Mouse (Mus musculus) hindbrain, embryonic 11.5 days (tissue): ENCODE results near the gene Jmjd7. TPM values are rescaled to one million over a fixed set of nuclear protein-coding genes. Genes with fewer than 3 reads are reported as not detected.

Source experiments
- ATAC-seq: fragments of 200-750 bp; cut with Nextera tagmentation; 2 replicates; pipeline ENCODE4 v1.8.0; 2017; ENCODE audit warnings: mild to moderate bottlenecking, moderate TSS enrichment, moderate library complexity; ENCODE audit not compliant: low FRiP score
- DNase-seq: peaks from one replicate; pipeline ENCODE4 v3.0.0-alpha.2; 2015; ENCODE audit warnings: low spot score
- H3K27ac ChIP-seq: fragments of 300-500 bp; sonication (generic); 2 replicates; pipeline ENCODE4 v1.5.1; 2014; ENCODE audit warnings: mild to moderate bottlenecking, low read depth, low read length
- H3K27me3 ChIP-seq: fragments of 300-500 bp; sonication (generic); 2 replicates; pipeline ENCODE4 v1.6.1; 2014; ENCODE audit warnings: mild to moderate bottlenecking, low read length, moderate library complexity, mixed read lengths; ENCODE audit not compliant: control insufficient read depth, insufficient read depth
- H3K36me3 ChIP-seq: fragments of 300-500 bp; sonication (generic); 2 replicates; pipeline ENCODE4 v1.6.1; 2014; ENCODE audit warnings: mild to moderate bottlenecking, low read length, moderate library complexity, mixed read lengths; ENCODE audit not compliant: control insufficient read depth, insufficient read depth
- H3K4me1 ChIP-seq: fragments of 300-500 bp; sonication (generic); replicated peaks from 2 replicates; pipeline ENCODE4 v1.6.1; 2014; ENCODE audit warnings: low read length, mixed read lengths; ENCODE audit not compliant: control insufficient read depth, insufficient read depth
- H3K4me2 ChIP-seq: fragments of 300-500 bp; sonication (generic); replicated peaks from 2 replicates; pipeline ENCODE4 v1.6.1; 2014; ENCODE audit warnings: mild to moderate bottlenecking, low read depth, low read length
- H3K4me3 ChIP-seq: fragments of 300-500 bp; sonication (generic); 2 replicates; pipeline ENCODE4 v1.5.1; 2014; ENCODE audit warnings: low read depth, low read length
- H3K9ac ChIP-seq: fragments of 300-500 bp; sonication (generic); 2 replicates; pipeline ENCODE4 v1.6.1; 2014; ENCODE audit warnings: low read depth, low read length
- H3K9me3 ChIP-seq: fragments of 300-500 bp; sonication (generic); 2 replicates; pipeline ENCODE4 v1.6.1; 2016; ENCODE audit warnings: low read length; ENCODE audit not compliant: control insufficient read depth
- WGBS: fragments of 180-500 bp; shearing (Covaris S2); extraction: QIAGEN DNeasy Blood & Tissue Kit; methylation state at CpG from one replicate; pipeline ENCODE4 v1.1.7; 2014; 5-methylcytosine and 5-hydroxymethylcytosine counted together
- polyA plus RNA-seq: library from polyadenylated mRNA; unstranded; fragments of >200 nt; fragmentation: Nextera tagmentation; extraction: Ambion mirVana; gene quantifications from 2 replicates; pipeline ENCODE4 v1.2.1, GENCODE M21; 2014

Jmjd7 gene
- 22.2 and 25.4 TPM in 2 replicates for polyA plus RNA-seq

DNA sequence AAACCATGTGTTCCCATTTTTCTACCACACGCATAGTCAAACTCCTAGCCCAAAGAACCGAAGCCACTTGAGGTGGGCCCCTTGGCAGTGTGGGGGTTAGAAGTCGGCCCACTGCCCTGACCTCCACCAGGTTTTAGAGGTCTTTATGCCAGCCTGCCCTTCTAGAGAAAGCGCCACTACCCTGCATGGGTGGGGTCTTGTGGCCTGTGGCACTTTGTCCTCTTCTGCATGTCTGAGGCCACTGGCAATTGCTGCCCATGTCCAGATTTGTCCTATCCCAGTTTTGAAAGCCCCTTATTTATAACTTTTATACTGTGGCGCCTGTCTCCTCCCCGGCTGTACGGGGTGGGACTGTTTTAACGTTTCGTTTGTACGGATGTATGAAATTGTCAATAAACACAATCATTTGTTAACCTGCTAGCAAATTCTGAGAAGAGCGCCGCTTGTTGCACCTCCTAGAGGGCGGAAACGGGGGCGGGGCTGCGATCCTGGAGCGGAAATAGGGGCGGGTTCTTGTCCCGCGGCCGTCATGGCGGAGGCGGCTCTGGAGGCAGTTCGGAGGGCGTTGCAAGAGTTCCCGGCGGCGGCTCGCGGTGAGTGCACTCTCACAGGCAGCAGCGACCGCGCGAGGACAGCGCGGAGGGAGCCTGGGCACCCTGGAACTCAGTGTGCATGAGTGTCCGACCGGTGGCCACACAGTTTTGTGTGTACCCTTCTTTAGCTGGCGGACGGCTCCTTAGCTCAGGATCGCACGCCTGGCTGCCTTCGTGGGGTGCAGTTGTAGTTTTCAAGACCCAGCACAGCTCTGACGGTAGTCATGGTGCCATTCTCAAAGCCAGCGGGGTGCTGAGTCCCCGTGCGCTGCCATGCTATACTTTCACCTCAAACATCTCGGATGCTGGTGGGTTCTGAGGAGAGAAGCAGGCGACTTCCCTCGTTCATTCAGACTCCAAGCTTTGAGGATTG lies at the start of gene Jmjd7, which contains the start of gene Gm28042:
TSS of gene Jmjd7 (plus strand) at position 500 of the 966 bp plus-strand sequence.
TSS of gene Gm28042 (plus strand) at position 510 of the 966 bp plus-strand sequence.
- Histone ChIP-seq H3K36me3 (peaks cover 5% of the 10 kb centered on the region; the same call in 1 of the 2 replicates), H3K27me3 (no peaks in the 10 kb centered on the region)
- WGBS = 6% methylated on average over 50 of the region's 50 CpGs

DNA sequence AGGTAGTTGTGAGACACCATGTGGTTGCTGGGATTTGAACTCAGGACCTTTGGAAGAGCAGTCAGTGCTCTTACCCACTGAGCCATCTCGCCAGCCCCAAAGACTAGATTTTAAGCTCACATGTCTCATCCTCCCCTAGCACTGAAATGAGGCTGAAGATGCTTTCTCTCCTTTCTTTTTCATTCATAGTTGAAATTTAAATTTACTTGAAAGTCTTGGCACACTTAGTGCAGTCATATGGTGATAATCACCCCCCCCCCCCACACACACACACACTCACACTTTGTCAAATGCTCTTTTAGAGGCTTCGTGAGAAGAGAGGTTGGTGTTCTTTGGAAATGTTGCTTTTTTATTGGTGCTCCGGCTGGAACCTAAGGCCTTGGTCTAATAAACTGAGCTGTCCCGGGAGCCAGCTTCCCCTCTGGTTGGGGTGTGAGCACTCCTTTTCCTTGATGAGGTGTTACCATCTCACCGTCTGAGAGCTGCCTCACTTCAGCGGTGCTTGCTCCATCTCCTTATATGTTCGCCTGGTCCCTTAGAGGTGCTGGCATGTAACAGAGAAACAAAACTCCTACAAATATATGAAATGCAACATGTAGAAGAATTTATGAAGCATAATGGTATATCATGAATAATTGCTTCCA lies 46.8 kb upstream of the Jmjd7 start:
- Histone ChIP-seq H3K9ac (no peak overlapping the region), H3K27me3 (no peaks in the 10 kb centered on the region), H3K4me1 (no peaks in the 10 kb centered on the region), H3K9me3 (no peaks in the 10 kb centered on the region), H3K36me3 (no peaks in the 10 kb centered on the region), H3K27ac (no peak overlapping the region), H3K4me3 (no peak overlapping the region), H3K4me2 (no peak overlapping the region)
- ATAC-seq = no peak
- no peak for DNase-seq
- 89% methylated on average over 7 of the region's 7 CpGs for WGBS

More for the DNA sequence above, at the start of gene Jmjd7, which contains the start of gene Gm28042:
- H3K9me3 ChIP-seq = no peaks in the 10 kb centered on the region
- H3K4me1 ChIP-seq = peaks cover 6% of the 10 kb centered on the region
- peak within 1 kb of the TSS; percentile 80 for H3K4me3 ChIP-seq
- peak within 1 kb of the TSS; percentile 38 for H3K4me2 ChIP-seq
- peak within 1 kb of the TSS; percentile 89 for H3K9ac ChIP-seq
- peak within 1 kb of the TSS; percentile 83 for H3K27ac ChIP-seq
- DNase-seq (peak; percentile 92), ATAC-seq (peak; percentile 91)

DNA sequence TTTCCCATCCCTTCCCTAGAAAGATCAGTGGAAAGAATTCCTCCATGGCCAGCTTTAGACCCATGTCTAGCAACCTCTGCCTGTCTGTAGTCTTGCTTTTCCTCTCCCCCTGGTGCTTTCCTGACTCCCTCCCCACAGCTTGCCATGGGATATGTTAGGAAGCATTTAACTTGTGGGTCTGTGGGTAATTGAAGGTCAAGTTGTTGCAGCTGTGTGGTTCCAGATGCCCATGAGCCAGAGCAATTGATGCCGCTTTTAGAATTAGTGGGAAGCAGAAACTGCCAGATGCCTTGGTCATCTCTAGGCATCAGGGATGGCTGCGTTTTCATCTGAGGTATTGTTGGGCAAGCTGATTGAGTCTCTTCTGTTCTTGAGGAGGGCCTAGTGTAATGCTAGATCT lies 45.7 kb upstream of the Jmjd7 start:
- DNase-seq (no peak), ATAC-seq (no peak)
- Histone ChIP-seq H3K36me3 (no peaks in the 10 kb centered on the region), H3K4me2 (no peak overlapping the region), H3K4me3 (no peak overlapping the region), H3K27ac (no peak overlapping the region), H3K9me3 (no peaks in the 10 kb centered on the region), H3K27me3 (no peaks in the 10 kb centered on the region), H3K4me1 (no peaks in the 10 kb centered on the region), H3K9ac (no peak overlapping the region)
- 82% methylated on average over 2 of the region's 2 CpGs for WGBS

DNA sequence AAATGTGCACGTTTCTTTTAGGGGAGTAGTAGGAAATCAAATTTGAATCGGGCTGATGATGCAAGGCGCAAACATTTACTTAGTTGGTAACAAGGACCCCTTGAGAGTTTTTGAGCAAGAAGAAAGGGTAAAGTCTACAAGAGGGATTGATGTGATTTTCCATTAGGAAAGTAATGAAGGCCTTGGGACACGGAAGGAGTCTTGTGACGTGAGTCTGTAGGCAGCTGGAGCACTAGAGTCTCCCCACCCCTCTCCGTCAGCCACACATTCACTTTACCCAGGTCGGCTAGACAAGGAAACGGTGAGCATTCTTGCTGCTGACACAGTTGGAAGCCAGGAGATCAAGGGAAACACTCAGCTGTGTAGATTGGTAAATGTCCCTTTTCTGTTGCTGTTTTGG lies 41.4 kb upstream of the Jmjd7 start:
- no peak overlapping the region for H3K27ac ChIP-seq
- no peaks in the 10 kb centered on the region for H3K36me3 ChIP-seq
- 67% methylated on average over 8 of the region's 8 CpGs for WGBS
- H3K27me3 ChIP-seq = no peaks in the 10 kb centered on the region
- H3K4me1 ChIP-seq = no peaks in the 10 kb centered on the region
- no peak overlapping the region for H3K4me3 ChIP-seq
- no peaks in the 10 kb centered on the region for H3K9me3 ChIP-seq
- DNase-seq (no peak), ATAC-seq (no peak)
- no peak overlapping the region for H3K9ac ChIP-seq
- H3K4me2 ChIP-seq = no peak overlapping the region

DNA sequence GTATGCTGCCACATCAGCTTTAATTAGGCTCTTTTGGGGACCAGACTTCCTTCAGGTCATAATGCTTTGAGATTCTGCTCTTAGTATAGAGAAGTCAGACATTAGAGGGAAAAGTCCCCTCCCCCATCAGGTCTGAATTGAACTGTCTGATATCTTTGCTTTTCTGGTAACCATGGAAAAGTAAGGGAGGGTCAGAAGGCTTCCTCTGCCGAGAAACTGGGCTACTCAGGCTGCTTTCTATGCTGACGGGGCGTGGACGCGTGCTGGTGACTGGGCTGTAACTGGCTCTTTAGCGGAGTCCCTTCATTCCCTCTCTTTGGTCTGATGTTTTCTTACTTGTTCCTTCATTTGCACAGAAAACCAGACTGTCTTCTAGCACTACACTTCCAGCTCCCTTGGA lies 40.9 kb upstream of the Jmjd7 start:
- Histone ChIP-seq H3K27me3 (no peaks in the 10 kb centered on the region), H3K36me3 (no peaks in the 10 kb centered on the region), H3K9ac (no peak overlapping the region), H3K4me2 (no peak overlapping the region), H3K9me3 (no peaks in the 10 kb centered on the region), H3K4me3 (no peak overlapping the region), H3K4me1 (no peaks in the 10 kb centered on the region), H3K27ac (no peak overlapping the region)
- DNase-seq (no peak), ATAC-seq (no peak)
- WGBS = 74% methylated on average over 6 of the region's 6 CpGs

DNA sequence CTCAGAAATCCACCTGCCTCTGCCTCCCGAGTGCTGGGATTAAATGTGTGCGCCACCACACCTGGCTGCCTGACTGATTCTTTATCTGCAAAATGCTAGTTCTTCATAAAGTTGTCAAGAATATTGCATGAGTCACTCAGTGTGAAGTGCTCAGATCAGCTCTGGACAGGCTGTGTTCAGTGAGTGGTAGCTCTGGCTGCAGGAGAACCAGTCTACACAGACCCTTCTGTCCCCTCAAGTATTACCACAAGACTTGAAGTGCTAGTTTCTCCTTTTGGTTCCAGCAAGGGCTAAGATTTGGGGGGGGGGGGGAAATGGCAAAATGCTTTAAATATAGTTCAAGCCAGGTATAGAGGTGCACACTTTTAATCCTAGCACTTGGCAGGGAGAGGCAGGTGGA lies 39.8 kb upstream of the Jmjd7 start:
- ATAC-seq (no peak), DNase-seq (no peak)
- no peak overlapping the region for H3K27ac ChIP-seq
- H3K4me1 ChIP-seq = no peaks in the 10 kb centered on the region
- H3K27me3 ChIP-seq = no peaks in the 10 kb centered on the region
- H3K9ac ChIP-seq = no peak overlapping the region
- no peak overlapping the region for H3K4me3 ChIP-seq
- H3K36me3 ChIP-seq = no peaks in the 10 kb centered on the region
- H3K4me2 ChIP-seq = no peak overlapping the region
- H3K9me3 ChIP-seq = no peaks in the 10 kb centered on the region
- 97% methylated on average over 2 of the region's 2 CpGs for WGBS

DNA sequence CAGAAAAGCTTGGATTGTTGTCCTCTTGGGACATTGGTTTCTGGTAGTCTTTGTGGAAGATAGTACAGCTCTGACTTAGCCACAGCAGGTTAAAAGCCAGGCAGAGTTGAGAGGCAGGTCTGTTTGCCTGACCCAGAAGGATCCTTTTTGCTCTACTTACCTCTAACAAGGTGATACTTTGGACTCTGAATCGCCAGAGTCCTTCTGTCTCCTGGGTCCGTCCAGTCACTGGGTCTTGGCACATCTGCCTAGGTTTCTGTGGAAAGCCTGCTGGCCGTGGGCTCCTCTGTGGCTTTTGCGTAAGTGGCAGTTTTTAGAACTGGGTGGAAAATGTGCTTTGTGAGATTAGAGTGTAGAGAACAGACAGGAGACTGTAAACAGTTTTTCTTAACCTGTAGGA lies 38.3 kb upstream of the Jmjd7 start:
- Histone ChIP-seq H3K27me3 (no peaks in the 10 kb centered on the region), H3K4me1 (no peaks in the 10 kb centered on the region), H3K9me3 (no peaks in the 10 kb centered on the region), H3K4me2 (no peak overlapping the region), H3K27ac (no peak overlapping the region), H3K4me3 (no peak overlapping the region), H3K36me3 (no peaks in the 10 kb centered on the region), H3K9ac (no peak overlapping the region)
- DNase-seq (no peak), ATAC-seq (no peak)
- WGBS = 91% methylated on average over 4 of the region's 4 CpGs

DNA sequence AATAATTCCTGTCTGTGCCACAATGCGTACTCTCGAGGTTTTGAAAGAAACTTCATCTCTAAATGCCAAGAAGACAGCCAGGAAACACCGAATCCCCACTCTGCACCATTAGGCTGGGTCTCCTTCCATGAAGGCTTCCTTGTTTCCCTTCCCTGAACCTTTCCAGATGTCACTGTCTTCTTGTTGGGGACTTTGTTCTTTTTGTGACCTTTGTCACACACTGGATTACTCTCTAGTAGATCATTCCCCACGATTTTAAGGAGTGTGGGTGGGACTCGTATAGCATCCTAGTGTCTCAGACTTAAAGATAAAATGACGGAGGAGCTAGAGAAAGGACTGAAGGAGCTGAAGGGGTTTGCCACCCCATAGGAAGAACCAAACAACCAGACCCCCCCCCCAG lies 36.4 kb upstream of the Jmjd7 start:
- Histone ChIP-seq H3K27me3 (no peaks in the 10 kb centered on the region), H3K4me3 (no peak overlapping the region), H3K36me3 (no peaks in the 10 kb centered on the region), H3K27ac (no peak overlapping the region), H3K9ac (no peak overlapping the region), H3K4me1 (no peaks in the 10 kb centered on the region), H3K9me3 (no peaks in the 10 kb centered on the region), H3K4me2 (no peak overlapping the region)
- 82% methylated on average over 6 of the region's 6 CpGs for WGBS
- ATAC-seq = no peak
- DNase-seq = no peak
